Mouse (Mus musculus): Measurements from ENCODE around the gene Cxcl17. TPM values are rescaled to one million over a fixed set of nuclear protein-coding genes. Genes with fewer than 3 reads are reported as not detected.

Gene Cxcl17
- total RNA-seq, 2 experiments from 2014 or later = not detected

DNA sequence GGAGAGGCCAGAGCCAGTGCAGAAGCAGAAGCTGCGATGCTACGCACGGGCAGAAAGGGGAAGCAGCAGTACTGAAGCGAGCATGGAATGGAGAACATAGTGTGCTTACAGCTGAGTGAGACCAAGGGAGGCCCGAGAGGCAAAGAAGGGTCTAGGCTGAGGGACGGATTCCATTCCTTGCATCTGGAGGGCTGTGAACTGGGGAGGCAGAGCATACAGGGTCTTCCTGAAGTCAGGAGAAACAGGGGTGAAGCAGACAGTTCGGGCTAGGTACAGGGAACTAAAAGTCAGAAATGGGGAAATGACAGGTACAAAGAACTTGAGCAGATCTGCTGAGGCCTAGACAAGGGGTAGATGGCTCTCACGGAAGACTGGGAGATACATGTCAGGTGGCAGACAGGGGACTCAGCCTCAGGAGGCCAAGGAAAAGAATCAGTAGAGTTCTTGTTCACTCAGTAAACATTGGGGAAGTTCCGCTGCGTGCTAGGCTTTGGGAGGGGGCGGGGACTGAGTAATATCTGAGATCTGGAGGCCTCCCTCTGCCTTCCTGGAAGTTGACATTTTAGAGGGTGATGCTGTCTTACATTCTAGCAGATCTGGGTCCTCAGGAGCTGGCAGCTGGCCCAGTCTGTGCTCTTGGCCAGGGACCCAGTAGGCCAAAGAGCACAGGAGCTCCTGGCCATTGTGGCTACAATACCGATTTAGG is 26.7 kb downstream of the Cxcl17 start:
- intact Hi-C loops (cut with DNase I) = no loop called here
- Histone ChIP-seq H3K27ac (peak overlapping the region; percentile 73), H3K4me3 (no peak overlapping the region)
- no peak for DNase-seq (ENCODE audit: extremely low spot score in 1 of 2, low spot score in 2 of 2)
- no peak for TF ChIP-seq CTCF (IDR thresholded peaks at IDR 0.05)

DNA sequence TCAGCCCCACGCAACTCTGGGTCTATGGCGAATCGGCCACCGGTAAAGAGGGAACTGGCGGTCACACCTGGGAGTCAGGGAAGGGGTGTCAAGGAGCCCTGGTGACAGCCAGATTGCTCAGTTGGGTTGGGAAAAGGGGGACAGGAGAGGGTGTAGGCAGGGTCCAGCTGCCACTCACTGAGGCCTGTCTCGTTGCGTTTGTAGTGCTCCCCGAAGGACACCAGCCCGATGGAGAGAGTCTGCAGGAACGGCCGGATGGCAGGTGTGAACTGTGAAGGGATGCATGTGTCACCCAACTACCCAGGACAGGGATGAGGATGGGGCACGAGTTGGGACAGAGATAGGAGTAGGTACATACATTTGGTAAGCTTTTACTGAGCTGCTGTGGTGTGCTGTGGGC is 27.4 kb downstream of the Cxcl17 start:
- intact Hi-C loops (cut with DNase I) = no loop called here
- DNase-seq (ENCODE audit: extremely low spot score in 1 of 2, low spot score in 2 of 2) = no peak
- TF ChIP-seq CTCF (IDR thresholded peaks at IDR 0.05) = no peak
- H3K4me3 ChIP-seq = no peak overlapping the region
- no peak overlapping the region; the same call in 1 of the 2 replicates for H3K27ac ChIP-seq

DNA sequence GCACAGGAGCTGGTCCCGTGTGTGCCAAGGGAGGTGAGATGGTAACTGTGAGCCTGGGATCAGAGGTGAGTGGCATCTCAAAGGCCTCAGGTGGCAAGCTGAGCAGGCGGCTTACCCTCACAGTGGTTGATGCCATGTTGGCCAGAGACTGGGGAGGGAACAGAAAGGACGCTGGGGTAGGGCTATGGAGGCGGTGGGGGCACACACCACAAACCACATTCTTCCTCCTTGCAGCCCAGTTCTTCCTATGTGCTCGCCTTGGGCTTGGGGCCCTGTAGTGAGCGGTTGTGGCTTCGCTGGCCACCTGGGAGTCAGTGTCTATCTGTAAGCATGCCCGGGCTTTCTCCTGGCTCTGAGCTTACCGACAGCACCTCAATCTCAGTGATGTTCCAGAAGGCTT is 27.9 kb downstream of the Cxcl17 start:
- intact Hi-C loops (cut with DNase I) = no loop called here
- Histone ChIP-seq H3K4me3 (no peak overlapping the region), H3K27ac (no peak overlapping the region)
- TF ChIP-seq CTCF (IDR thresholded peaks at IDR 0.05) = no peak
- DNase-seq (ENCODE audit: extremely low spot score in 1 of 2, low spot score in 2 of 2) = no peak

DNA sequence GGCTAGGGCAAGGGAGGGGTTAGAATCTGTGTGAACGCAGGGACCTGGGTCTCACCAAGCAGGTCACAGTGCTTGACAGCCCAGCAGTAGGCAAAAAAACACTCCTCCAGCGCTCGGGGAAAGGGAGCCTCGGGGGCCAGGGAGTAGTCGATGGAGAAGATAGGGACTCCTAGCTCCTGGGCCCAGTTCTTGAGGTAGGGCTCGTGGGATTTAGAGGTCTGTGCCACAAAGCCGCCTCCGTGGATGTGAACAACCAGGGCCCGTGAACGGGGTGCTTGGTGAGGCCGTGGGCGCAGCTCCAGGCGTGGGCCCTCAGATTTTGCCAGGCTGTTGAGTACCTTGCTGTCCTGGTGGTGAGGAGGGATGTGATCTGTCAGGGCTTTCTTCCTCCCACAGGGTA is 28.4 kb downstream of the Cxcl17 start:
- intact Hi-C loops (cut with DNase I) = no loop called here
- no peak for TF ChIP-seq CTCF (IDR thresholded peaks at IDR 0.05)
- Histone ChIP-seq H3K27ac (no peak overlapping the region), H3K4me3 (no peak overlapping the region)
- no peak for DNase-seq (ENCODE audit: extremely low spot score in 1 of 2, low spot score in 2 of 2)

DNA sequence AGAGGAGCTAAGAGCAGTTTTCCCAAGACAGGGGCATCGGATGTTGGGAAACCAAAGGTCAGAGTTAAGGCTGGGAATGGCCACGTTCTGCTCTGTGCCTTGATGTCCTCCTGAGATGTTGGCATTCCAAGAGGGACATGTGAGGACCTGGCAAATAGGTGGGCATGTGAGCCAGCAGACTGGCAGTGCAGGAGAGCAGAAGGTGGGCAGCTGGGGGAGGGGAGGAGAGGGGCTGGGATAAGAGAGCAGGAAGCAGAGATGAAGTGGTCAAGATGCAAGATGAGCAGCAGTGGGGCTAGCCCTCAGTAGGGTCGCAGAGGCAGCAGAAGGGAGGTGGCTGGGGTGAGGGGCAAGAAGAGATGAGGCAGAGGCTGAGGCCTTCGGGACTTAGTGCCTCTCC is 28.8 kb downstream of the Cxcl17 start:
- Histone ChIP-seq H3K4me3 (no peak overlapping the region), H3K27ac (no peak overlapping the region)
- intact Hi-C loops (cut with DNase I) = no loop called here
- no peak for DNase-seq (ENCODE audit: extremely low spot score in 1 of 2, low spot score in 2 of 2)
- TF ChIP-seq CTCF (IDR thresholded peaks at IDR 0.05) = no peak

DNA sequence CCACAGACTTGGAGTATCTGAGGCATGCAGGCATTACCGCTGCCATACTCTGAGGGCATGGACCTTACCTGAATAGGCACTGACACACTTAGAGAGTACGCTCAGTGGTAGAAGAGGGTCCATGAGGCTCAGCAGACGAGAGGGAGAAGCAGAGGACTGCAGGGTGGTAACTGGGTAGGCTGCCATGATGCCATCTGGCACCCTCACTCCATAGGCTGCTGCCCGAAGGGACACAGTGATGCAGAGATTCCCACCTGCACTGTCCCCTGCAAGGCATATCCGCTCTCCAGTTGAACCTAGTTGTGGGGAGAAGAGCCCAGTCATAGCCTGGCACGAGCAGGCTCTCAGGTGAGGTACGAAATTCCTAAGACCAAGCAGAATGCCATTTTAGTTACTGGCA is 29.3 kb downstream of the Cxcl17 start:
- TF ChIP-seq CTCF (IDR thresholded peaks at IDR 0.05) = no peak
- H3K27ac ChIP-seq = no peak overlapping the region
- DNase-seq (ENCODE audit: extremely low spot score in 1 of 2, low spot score in 2 of 2) = no peak
- intact Hi-C loops (cut with DNase I) = no loop called here
- no peak overlapping the region for H3K4me3 ChIP-seq

DNA sequence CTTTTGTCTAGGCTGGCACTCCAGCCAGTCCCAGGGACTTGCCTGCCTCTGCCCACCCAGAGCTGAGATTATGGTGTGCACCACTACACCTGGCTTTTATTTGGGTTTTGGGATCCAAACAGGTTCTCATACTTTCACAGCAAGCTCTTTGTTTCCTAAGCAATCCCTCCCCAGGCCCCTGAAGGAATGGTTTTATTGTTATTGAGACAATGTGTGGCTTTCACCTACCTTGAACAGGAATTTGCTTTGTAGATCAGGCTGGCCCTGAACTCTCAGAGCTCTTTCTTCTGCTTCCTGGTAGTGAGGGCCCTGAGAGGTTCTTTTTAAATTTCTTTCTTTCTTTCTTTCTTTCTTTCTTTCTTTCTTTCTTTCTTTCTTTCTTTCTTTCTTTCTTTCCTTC is 30.1 kb downstream of the Cxcl17 start:
- intact Hi-C loops (cut with DNase I) = no loop called here
- no peak overlapping the region for H3K4me3 ChIP-seq
- TF ChIP-seq CTCF (IDR thresholded peaks at IDR 0.05) = no peak
- DNase-seq (ENCODE audit: extremely low spot score in 1 of 2, low spot score in 2 of 2) = no peak
- no peak overlapping the region for H3K27ac ChIP-seq

DNA sequence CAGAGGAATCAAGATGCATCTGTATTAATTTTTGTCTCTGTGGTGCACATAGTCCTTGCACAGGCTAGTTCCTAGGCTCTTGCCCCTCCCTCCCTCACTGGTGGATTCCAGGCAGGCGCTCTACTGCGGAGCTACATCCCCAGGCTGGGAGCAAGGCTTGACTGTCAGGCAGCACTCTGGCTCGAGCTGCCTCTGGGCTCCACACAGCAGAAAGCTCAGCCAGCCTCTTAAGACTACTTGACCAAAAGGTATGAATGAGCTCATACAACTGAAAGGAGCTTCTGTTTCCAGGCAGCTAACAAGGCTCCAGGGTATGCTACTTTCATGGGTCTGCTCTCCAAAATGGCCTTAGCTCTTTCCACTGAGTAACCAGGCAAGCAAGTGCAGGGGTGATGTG is 31.4 kb downstream of the Cxcl17 start:
- no peak for TF ChIP-seq CTCF (IDR thresholded peaks at IDR 0.05)
- Histone ChIP-seq H3K27ac (no peak overlapping the region), H3K4me3 (no peak overlapping the region)
- intact Hi-C loops (cut with DNase I) = no loop called here
- no peak for DNase-seq (ENCODE audit: extremely low spot score in 1 of 2, low spot score in 2 of 2)

DNA sequence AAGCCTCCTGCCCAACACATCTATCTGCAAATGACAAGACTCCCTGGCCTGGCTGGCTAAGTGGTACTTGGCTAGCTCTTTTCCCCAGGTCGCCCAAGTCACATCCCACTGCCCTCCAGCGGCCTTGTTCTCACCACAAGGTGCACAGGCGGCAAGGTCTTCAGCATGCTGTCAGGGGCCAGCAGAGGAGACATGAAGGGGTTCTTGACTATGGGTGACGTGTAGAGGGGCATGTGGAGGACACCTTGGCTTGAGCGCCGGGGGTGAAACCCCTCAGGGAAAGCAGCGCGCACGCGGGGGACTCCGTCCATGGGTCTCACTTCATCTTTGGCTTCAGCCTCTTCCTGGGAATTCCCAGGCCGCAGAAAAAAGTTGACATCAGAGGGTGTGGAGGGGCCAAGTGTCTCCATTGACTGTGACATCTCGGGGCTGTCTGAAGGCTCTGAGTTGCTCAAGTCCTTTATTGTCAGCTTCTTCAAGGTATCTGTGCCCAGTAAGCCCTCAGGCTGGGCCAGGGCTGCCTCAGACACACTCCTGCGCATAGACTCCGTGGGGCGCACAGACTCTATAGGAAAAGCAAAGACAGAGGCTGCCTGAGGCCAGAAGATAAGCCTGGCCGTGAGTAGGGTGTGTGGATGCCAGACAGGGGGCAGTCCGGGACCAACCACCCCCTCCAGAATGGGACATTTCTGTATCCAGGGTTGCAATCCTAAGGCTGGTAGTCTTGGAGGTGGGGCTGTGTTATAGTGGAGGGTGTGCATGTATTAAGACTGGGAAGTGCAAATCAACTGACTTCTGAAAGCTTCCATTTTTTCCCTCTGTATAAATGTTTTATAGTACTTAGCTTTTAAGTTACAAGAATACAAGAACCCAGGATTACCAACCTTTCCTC is 32.0 kb downstream of the Cxcl17 start:
- Histone ChIP-seq H3K4me3 (no peak overlapping the region; the same call in 1 of the 2 replicates), H3K27ac (no peak overlapping the region)
- DNase-seq (ENCODE audit: extremely low spot score in 1 of 2, low spot score in 2 of 2) = no peak
- intact Hi-C loops (cut with DNase I) = no loop called here
- no peak for TF ChIP-seq CTCF (IDR thresholded peaks at IDR 0.05)

DNA sequence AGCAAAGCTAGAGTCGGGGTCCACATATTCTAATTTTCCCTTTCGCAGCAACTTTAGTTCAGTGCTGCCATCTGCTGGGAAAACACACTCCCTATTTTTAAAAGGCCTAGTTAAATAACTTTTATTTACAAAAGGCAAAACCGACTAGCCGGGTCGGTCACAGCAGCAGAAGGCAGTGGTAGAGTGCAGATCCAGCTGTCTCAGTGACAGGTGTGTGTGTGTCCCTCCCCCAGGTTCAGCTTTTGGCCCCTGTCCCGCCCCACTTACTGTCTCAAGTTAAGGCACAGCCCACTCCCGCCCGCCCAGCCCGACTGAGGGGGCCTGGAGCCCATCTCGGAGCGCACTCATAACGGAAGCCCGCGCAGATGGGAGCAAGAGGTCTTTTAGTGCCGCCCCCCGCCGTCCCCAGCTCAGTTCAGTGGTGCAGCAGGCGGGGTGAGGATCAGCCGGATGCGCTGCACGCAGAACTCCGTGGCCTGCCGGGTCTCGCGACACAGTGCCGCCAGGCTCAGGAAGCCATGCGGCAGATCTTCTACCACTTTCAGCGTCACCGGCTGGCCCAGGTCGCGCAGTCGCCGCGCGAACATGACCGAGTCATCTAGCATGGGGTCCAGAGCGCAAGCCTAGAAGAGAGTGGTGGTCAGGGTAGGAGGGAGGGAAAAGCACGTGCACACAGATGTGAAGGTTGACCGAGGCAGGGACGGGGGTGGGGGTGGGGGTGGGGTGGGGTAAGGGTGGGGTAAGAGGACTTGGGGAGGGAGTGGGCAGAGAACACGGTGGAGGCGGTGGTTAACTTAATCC is 32.9 kb downstream of the Cxcl17 start:
- peak; percentile 61 for TF ChIP-seq CTCF (IDR thresholded peaks at IDR 0.05)
- Histone ChIP-seq H3K4me3 (peak overlapping the region; percentile 43), H3K27ac (peak overlapping the region; percentile 67)
- intact Hi-C loops (cut with DNase I) = loop anchor here (5.0 kb wide), 1 partner anchor 137 kb away; no protein-coding TSS in a partner anchor
- DNase-seq (ENCODE audit: extremely low spot score in 1 of 2, low spot score in 2 of 2) = no peak

DNA sequence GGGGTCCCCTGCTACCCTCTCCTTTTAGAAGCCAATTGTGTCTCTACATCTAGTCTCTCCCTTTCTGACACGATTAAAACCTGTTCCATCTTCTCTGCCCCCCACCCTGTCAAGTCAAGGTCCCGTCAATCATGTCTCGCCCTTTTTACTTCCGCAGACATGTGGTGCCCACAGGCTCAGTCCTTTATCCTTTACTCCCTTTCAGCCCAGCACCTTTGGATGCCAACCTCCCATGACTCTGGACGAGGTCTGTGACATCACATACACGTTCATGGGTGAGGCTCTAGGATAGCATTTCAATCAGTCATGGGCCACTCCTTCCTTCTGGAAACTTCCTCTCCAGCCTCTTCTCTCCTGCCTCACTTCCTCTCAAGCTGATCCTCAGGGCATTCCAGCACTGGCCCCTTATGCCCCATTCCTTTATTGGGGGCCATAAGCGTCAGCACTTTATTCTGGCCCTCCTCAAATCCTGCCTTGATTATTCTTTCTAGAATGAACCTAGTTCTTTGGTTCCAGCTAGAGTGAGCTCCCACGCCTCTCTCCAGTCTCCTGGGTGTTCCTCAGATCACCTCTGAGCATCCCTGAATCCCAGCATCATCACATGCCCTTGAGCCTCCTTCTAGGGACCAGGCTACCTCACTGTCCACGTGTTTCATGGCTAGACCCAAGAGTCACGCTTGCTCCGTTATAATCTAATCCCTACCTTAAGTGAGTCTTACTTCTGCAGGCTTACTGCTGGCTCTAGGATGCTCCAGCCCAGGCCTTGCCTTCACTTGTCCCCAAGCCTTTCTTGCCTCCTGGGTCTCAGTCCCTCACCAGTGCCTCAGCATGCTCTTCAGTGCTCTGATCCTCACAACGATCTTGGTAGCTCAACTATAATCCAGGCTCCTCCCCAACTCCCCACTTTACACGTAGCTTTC is 34.2 kb downstream of the Cxcl17 start:
- Histone ChIP-seq H3K4me3 (no peak overlapping the region), H3K27ac (no peak overlapping the region)
- DNase-seq (ENCODE audit: extremely low spot score in 1 of 2, low spot score in 2 of 2) = no peak
- TF ChIP-seq CTCF (IDR thresholded peaks at IDR 0.05) = no peak
- intact Hi-C loops (cut with DNase I) = loop anchor here (5.0 kb wide), 1 partner anchor 136 kb away; no protein-coding TSS in a partner anchor
